Mouse (Mus musculus): Measurements from ENCODE around the gene Luc7l3. TPM values are rescaled to one million over a fixed set of nuclear protein-coding genes. Genes with fewer than 3 reads are reported as not detected.

Gene Luc7l3
- 126 and 150 TPM in 2 replicates for polyA plus RNA-seq (2014; fragmentation: Nextera tagmentation; extraction: Ambion mirVana)

DNA sequence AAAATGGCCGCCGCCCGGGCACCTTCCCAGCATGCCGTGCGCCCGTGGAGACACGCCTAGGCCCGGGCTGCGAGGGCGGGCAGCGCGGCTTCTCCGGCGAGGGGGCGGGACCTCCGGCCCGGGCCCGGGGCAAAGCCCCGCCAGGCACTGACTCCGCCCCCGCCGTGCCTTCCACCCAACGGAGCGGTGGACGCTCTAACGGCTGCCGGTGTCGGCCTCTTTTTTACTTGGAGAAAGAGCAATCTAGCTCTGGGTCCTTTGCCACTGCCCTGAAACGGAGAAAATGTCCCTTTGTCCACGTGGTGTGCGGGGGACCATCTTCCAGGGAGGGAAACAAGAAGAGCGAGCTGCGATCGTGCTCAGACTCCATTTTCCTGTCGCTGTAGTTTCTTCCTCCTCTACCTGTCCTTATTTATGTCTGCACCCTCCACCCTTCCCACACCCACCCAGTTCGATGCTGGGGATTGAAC lies at the start of gene Luc7l3:
Gene Luc7l3 (minus strand): TSS at position 58 of the 470 bp plus-strand sequence.
- Histone ChIP-seq H3K36me3 (ENCODE audit: control insufficient read depth, insufficient read depth, low read length) (no peaks in the 10 kb centered on the region), H3K9me3 (ENCODE audit: control insufficient read depth, low read length) (no peaks in the 10 kb centered on the region), H3K4me2 (ENCODE audit: low read depth, low read length) (peak within 1 kb of the TSS; percentile 82), H3K9ac (replicated peaks; ENCODE audit: low read depth, low read length) (peak within 1 kb of the TSS; percentile 97), H3K4me1 (ENCODE audit: control insufficient read depth, insufficient read depth, low read length) (peaks cover 34% of the 10 kb centered on the region), H3K27me3 (ENCODE audit: control insufficient read depth, insufficient read depth, low read length) (no peaks in the 10 kb centered on the region), H3K4me3 (ENCODE audit: low read depth, low read length) (peak within 1 kb of the TSS; percentile 100), H3K27ac (ENCODE audit: low read depth, low read length) (peak within 1 kb of the TSS; percentile 98)
- ATAC-seq (ENCODE audit: low read depth): peak; percentile 92
- WGBS: under 1% methylated on average over 35 of the region's 36 CpGs

- Histone ChIP-seq H3K9ac (replicated peaks; ENCODE audit: low read depth, low read length) (no peak overlapping the region), H3K27me3 (ENCODE audit: control insufficient read depth, insufficient read depth, low read length) (no peaks in the 10 kb centered on the region), H3K4me1 (ENCODE audit: control insufficient read depth, insufficient read depth, low read length) (no peaks in the 10 kb centered on the region), H3K4me3 (ENCODE audit: low read depth, low read length) (no peak overlapping the region), H3K4me2 (ENCODE audit: low read depth, low read length) (no peak overlapping the region), H3K9me3 (ENCODE audit: control insufficient read depth, low read length) (no peaks in the 10 kb centered on the region), H3K27ac (ENCODE audit: low read depth, low read length) (no peak overlapping the region), H3K36me3 (ENCODE audit: control insufficient read depth, insufficient read depth, low read length) (no peaks in the 10 kb centered on the region)
- ATAC-seq (ENCODE audit: low read depth): no peak
- 30% methylated on average over 5 of the region's 5 CpGs for WGBS
These were observed 49.0 kb upstream of the Luc7l3 start for GRCm38 (mm10) chr11:94370809-94371208.

DNA sequence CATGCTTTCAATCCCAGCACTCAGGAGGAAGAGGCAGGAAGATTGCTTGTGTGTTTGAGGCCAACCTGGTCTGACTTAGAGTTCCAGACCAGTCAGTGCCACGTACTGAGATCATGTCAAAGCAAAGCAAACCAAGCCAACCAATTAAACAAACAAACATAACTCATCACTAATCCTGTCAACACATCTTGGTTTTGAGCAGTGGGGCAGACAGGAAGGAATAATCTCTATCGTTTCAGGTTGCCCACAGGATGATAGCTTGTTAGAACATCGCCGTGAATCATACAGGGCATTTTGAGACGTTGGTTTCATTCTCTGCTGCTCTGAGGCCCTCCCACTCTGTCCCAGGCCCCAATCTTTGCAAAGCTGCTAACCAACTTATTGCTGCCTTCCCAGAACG lies 48.2 kb upstream of the Luc7l3 start:
- no peak for ATAC-seq (ENCODE audit: low read depth)
- Histone ChIP-seq H3K9me3 (ENCODE audit: control insufficient read depth, low read length) (no peaks in the 10 kb centered on the region), H3K27ac (ENCODE audit: low read depth, low read length) (no peak overlapping the region), H3K4me1 (ENCODE audit: control insufficient read depth, insufficient read depth, low read length) (no peaks in the 10 kb centered on the region), H3K27me3 (ENCODE audit: control insufficient read depth, insufficient read depth, low read length) (no peaks in the 10 kb centered on the region), H3K4me2 (ENCODE audit: low read depth, low read length) (no peak overlapping the region), H3K36me3 (ENCODE audit: control insufficient read depth, insufficient read depth, low read length) (no peaks in the 10 kb centered on the region), H3K4me3 (ENCODE audit: low read depth, low read length) (no peak overlapping the region), H3K9ac (replicated peaks; ENCODE audit: low read depth, low read length) (no peak overlapping the region)
- 84% methylated on average over 6 of the region's 6 CpGs for WGBS

DNA sequence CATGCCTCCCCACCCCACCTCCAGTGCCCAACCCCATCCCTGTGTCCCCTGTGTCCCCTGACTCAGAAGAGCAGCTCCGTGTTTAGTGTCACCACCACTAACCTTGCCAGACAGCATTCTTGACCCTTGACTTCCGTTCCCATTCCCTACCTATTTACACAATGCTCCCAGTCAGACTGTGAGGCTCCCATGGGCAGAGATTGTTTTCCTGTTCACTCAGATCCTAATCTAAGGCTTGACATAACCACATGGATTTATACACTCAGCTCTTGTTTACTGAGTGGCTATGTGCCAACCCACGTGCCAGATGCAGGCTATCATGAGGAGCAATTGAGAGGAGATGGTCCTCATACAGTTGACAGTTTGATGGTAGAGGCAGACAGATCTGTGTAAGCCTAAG lies 43.6 kb upstream of the Luc7l3 start:
- no peak for ATAC-seq (ENCODE audit: low read depth)
- Histone ChIP-seq H3K4me2 (ENCODE audit: low read depth, low read length) (no peak overlapping the region), H3K27me3 (ENCODE audit: control insufficient read depth, insufficient read depth, low read length) (no peaks in the 10 kb centered on the region), H3K36me3 (ENCODE audit: control insufficient read depth, insufficient read depth, low read length) (no peaks in the 10 kb centered on the region), H3K9ac (replicated peaks; ENCODE audit: low read depth, low read length) (no peak overlapping the region), H3K27ac (ENCODE audit: low read depth, low read length) (no peak overlapping the region), H3K4me3 (ENCODE audit: low read depth, low read length) (no peak overlapping the region), H3K4me1 (ENCODE audit: control insufficient read depth, insufficient read depth, low read length) (no peaks in the 10 kb centered on the region), H3K9me3 (ENCODE audit: control insufficient read depth, low read length) (no peaks in the 10 kb centered on the region)
- 71% methylated on average over 3 of the region's 3 CpGs for WGBS

DNA sequence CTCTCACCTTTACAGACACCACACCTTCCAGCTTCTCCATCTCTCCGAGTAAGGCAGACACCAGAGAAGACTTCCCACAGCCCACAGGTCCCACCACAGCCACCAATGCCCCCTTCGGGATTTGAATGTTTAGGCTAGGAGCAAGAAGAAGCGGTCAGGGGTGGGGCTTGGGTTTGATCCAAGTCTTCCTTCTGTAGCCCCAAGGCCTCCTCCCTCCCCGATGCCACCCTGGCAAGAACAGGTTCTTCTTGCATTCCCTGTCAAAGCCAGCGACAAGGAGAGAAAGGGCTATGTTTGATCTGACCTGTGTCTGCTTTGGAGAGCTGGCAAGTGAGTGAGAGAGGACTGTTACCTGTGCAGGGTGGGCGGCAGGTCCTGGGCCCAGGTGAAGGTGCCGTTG lies 41.9 kb upstream of the Luc7l3 start:
- no peak for ATAC-seq (ENCODE audit: low read depth)
- no peak overlapping the region for H3K27ac ChIP-seq (ENCODE audit: low read depth, low read length)
- no peaks in the 10 kb centered on the region for H3K4me1 ChIP-seq (ENCODE audit: control insufficient read depth, insufficient read depth, low read length)
- no peak overlapping the region for H3K9ac ChIP-seq (replicated peaks; ENCODE audit: low read depth, low read length)
- H3K9me3 ChIP-seq (ENCODE audit: control insufficient read depth, low read length): no peaks in the 10 kb centered on the region
- 88% methylated on average over 7 of the region's 7 CpGs for WGBS
- H3K27me3 ChIP-seq (ENCODE audit: control insufficient read depth, insufficient read depth, low read length): no peaks in the 10 kb centered on the region
- no peak overlapping the region for H3K4me2 ChIP-seq (ENCODE audit: low read depth, low read length)
- no peaks in the 10 kb centered on the region for H3K36me3 ChIP-seq (ENCODE audit: control insufficient read depth, insufficient read depth, low read length)
- no peak overlapping the region for H3K4me3 ChIP-seq (ENCODE audit: low read depth, low read length)

DNA sequence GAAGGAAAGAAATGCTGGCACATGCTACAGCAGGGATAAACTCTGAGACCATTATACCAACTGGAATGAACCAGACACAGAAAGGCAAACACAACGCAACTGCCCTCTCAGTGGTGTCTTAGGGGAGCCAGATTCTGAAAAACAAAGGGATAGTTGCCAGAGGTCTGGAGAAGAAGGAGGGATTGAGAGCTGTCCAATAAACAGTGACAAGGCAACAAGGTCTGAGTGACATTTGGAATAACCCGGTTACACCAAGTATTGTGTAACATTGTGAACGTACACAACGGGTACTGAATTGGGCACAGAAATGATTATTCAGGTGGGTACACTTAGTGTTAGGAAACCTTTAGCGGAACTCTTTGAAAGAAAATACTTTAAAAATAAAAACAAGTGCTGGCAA lies 40.3 kb upstream of the Luc7l3 start:
- no peak for ATAC-seq (ENCODE audit: low read depth)

GRCm38 (mm10) chr11:94361166-94361870 lies 39.5 kb upstream of the Luc7l3 start:
- Histone ChIP-seq H3K27me3 (ENCODE audit: control insufficient read depth, insufficient read depth, low read length) (no peaks in the 10 kb centered on the region), H3K4me3 (ENCODE audit: low read depth, low read length) (no peak overlapping the region), H3K9ac (replicated peaks; ENCODE audit: low read depth, low read length) (no peak overlapping the region), H3K4me1 (ENCODE audit: control insufficient read depth, insufficient read depth, low read length) (no peaks in the 10 kb centered on the region), H3K36me3 (ENCODE audit: control insufficient read depth, insufficient read depth, low read length) (no peaks in the 10 kb centered on the region), H3K4me2 (ENCODE audit: low read depth, low read length) (no peak overlapping the region), H3K27ac (ENCODE audit: low read depth, low read length) (no peak overlapping the region), H3K9me3 (ENCODE audit: control insufficient read depth, low read length) (no peaks in the 10 kb centered on the region)
- 92% methylated on average over 14 of the region's 14 CpGs for WGBS
- ATAC-seq (ENCODE audit: low read depth): no peak

More for the DNA sequence above, 40.3 kb upstream of the Luc7l3 start:
- Histone ChIP-seq H3K27ac (ENCODE audit: low read depth, low read length) (no peak overlapping the region), H3K4me3 (ENCODE audit: low read depth, low read length) (no peak overlapping the region), H3K4me1 (ENCODE audit: control insufficient read depth, insufficient read depth, low read length) (no peaks in the 10 kb centered on the region), H3K4me2 (ENCODE audit: low read depth, low read length) (no peak overlapping the region), H3K9ac (replicated peaks; ENCODE audit: low read depth, low read length) (no peak overlapping the region), H3K27me3 (ENCODE audit: control insufficient read depth, insufficient read depth, low read length) (no peaks in the 10 kb centered on the region), H3K9me3 (ENCODE audit: control insufficient read depth, low read length) (no peaks in the 10 kb centered on the region), H3K36me3 (ENCODE audit: control insufficient read depth, insufficient read depth, low read length) (no peaks in the 10 kb centered on the region)
- 94% methylated on average over 5 of the region's 5 CpGs for WGBS

DNA sequence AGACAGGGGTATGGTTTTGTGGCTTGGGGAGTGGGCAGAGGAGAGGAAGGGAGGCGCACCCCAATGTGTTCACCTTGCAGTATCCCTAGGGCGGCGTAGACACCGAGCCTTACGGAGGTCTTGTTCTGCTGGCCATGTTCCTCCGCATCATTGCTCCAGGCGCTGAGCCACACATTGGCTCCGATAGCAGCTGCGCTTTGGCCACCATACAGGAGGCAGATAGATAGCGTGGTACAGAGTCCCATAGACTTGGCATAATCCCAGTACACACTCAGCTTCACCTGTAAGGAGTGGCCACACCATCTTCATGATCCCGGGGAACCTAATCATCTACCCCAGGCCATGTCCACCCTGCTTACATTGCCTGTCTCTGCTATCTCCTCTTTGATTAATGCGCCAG lies 37.4 kb upstream of the Luc7l3 start:
- ATAC-seq (ENCODE audit: low read depth): no peak
- WGBS: 95% methylated on average over 12 of the region's 12 CpGs
- H3K4me2 ChIP-seq (ENCODE audit: low read depth, low read length): no peak overlapping the region
- no peaks in the 10 kb centered on the region for H3K36me3 ChIP-seq (ENCODE audit: control insufficient read depth, insufficient read depth, low read length)
- H3K9ac ChIP-seq (replicated peaks; ENCODE audit: low read depth, low read length): no peak overlapping the region
- no peaks in the 10 kb centered on the region for H3K9me3 ChIP-seq (ENCODE audit: control insufficient read depth, low read length)
- H3K27ac ChIP-seq (ENCODE audit: low read depth, low read length): no peak overlapping the region
- H3K4me3 ChIP-seq (ENCODE audit: low read depth, low read length): no peak overlapping the region
- no peaks in the 10 kb centered on the region for H3K27me3 ChIP-seq (ENCODE audit: control insufficient read depth, insufficient read depth, low read length)
- H3K4me1 ChIP-seq (ENCODE audit: control insufficient read depth, insufficient read depth, low read length): no peaks in the 10 kb centered on the region

- no peaks in the 10 kb centered on the region for H3K36me3 ChIP-seq (ENCODE audit: control insufficient read depth, insufficient read depth, low read length)
- no peak overlapping the region for H3K9ac ChIP-seq (replicated peaks; ENCODE audit: low read depth, low read length)
- H3K9me3 ChIP-seq (ENCODE audit: control insufficient read depth, low read length): no peaks in the 10 kb centered on the region
- 80% methylated on average over 9 of the region's 9 CpGs for WGBS
- no peak overlapping the region for H3K4me2 ChIP-seq (ENCODE audit: low read depth, low read length)
- H3K27ac ChIP-seq (ENCODE audit: low read depth, low read length): no peak overlapping the region
- no peaks in the 10 kb centered on the region for H3K27me3 ChIP-seq (ENCODE audit: control insufficient read depth, insufficient read depth, low read length)
- no peaks in the 10 kb centered on the region for H3K4me1 ChIP-seq (ENCODE audit: control insufficient read depth, insufficient read depth, low read length)
- H3K4me3 ChIP-seq (ENCODE audit: low read depth, low read length): no peak overlapping the region
- ATAC-seq (ENCODE audit: low read depth): no peak
These were observed 33.9 kb upstream of the Luc7l3 start for GRCm38 (mm10) chr11:94355521-94356217.
